Mouse (Mus musculus) kidney, adult 2 months (tissue): ENCODE results near the gene Sp4.

Experiments used
- CTCF ChIP-seq: fragments of 200-500 bp; conservative IDR thresholded peaks from 2 replicates; pipeline ENCODE4 v1.5.1; 2011; ENCODE audit warnings: low read depth, mild to moderate bottlenecking, control low read depth, low read length, moderate library complexity, mixed read lengths; ENCODE audit not compliant: insufficient read depth, insufficient read length
- POLR2A ChIP-seq: fragments of 200-500 bp; IDR thresholded peaks from one replicate; pipeline ENCODE4 v1.6.1; 2011; ENCODE audit warnings: low read depth, low read length, control low read depth

DNA sequence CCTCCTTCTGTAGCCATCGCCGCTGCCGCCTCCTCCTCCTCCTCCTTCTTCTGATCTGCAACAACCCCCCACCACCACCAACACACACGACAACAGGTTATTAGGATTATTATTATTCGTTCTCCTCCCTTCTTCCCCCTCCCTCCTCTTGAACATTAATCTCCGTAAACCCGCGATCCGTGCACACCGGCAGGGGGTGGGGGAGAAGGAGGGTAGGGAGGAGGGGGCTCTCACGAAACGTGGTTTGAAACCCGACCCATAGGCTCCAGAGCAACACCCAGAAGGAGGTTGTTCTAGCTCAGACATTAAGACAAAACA is 527 bp downstream of the Sp4 start:
- TF ChIP-seq POLR2A = no peak
- TF ChIP-seq CTCF = no peak
